Mouse (Mus musculus): ENCODE data around the gene Srrm4. TPM values are rescaled to one million over a fixed set of nuclear protein-coding genes. Genes with fewer than 3 reads are reported as not detected.

Gene Srrm4
- polyA plus RNA-seq, 1 experiment: 0.06 TPM

DNA sequence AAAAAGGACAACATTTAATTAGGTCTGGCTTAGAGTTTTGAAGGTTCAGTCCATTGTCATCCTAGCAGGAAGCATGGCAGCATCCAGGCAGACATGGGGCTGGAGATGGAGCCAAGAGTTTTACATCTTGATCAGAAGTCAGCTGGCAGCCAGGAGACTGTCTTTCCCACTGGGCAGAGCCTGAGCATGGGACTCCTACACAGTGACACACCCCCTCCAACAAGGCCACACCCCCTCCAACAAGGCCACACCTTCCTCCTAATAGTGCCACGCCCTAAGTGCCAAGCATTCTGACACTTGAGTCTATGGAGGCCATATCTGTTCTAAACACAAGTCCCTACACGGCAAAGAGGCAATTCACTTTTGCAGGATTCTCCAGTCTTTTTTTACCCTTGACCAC, 23.6 kb downstream of the Srrm4 start:
- no peak overlapping the region for H3K4me3 ChIP-seq (ENCODE audit: low read depth, low read length)
- TF ChIP-seq CTCF (IDR thresholded peaks at IDR 0.05; ENCODE audit: extremely low read depth, insufficient read length, insufficient replicate concordance, low read depth, low read length): no peak
- TF ChIP-seq POLR2A (IDR thresholded peaks at IDR 0.05; ENCODE audit: low read depth, low read length): no peak
- H3K36me3 ChIP-seq (ENCODE audit: control insufficient read depth, insufficient read depth, low read length): no peaks in the 10 kb centered on the region
- no peaks in the 10 kb centered on the region for H3K27me3 ChIP-seq (ENCODE audit: control insufficient read depth, insufficient read depth, low read length)
- no peaks in the 10 kb centered on the region for H3K4me1 ChIP-seq (ENCODE audit: control insufficient read depth, insufficient read depth, insufficient read length, low read length)
- H3K27ac ChIP-seq (ENCODE audit: insufficient read depth, low read depth, low read length): no peak overlapping the region
- WGBS: 74% methylated on average over 2 of the region's 2 CpGs

DNA sequence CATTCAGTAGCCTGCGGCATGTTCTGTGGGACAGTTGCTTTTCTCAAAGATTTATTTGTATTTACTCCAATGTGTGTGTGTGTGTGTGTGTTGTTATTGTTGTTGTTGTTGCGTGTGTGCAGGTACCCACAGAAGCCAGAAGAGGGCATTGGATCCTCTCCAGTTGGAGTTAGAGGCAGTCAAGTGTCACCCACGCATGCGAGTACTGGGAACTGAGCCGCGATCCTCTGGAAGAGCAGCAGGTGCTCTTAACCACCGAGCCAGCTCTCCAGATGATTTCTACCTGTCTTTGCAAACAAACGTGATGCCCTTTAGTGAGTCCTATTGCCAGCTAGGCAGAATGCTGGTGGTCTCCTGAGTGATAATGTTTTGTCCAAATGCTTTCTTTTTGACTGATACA, 24.3 kb downstream of the Srrm4 start:
- 87% methylated on average over 8 of the region's 8 CpGs for WGBS
- H3K36me3 ChIP-seq (ENCODE audit: control insufficient read depth, insufficient read depth, low read length): no peaks in the 10 kb centered on the region
- H3K27me3 ChIP-seq (ENCODE audit: control insufficient read depth, insufficient read depth, low read length): no peaks in the 10 kb centered on the region
- no peaks in the 10 kb centered on the region for H3K4me1 ChIP-seq (ENCODE audit: control insufficient read depth, insufficient read depth, insufficient read length, low read length)
- no peak overlapping the region for H3K27ac ChIP-seq (ENCODE audit: insufficient read depth, low read depth, low read length)
- no peak overlapping the region for H3K4me3 ChIP-seq (ENCODE audit: low read depth, low read length)
- TF ChIP-seq POLR2A (IDR thresholded peaks at IDR 0.05; ENCODE audit: low read depth, low read length) (no peak), CTCF (IDR thresholded peaks at IDR 0.05; ENCODE audit: extremely low read depth, insufficient read length, insufficient replicate concordance, low read depth, low read length) (no peak)

DNA sequence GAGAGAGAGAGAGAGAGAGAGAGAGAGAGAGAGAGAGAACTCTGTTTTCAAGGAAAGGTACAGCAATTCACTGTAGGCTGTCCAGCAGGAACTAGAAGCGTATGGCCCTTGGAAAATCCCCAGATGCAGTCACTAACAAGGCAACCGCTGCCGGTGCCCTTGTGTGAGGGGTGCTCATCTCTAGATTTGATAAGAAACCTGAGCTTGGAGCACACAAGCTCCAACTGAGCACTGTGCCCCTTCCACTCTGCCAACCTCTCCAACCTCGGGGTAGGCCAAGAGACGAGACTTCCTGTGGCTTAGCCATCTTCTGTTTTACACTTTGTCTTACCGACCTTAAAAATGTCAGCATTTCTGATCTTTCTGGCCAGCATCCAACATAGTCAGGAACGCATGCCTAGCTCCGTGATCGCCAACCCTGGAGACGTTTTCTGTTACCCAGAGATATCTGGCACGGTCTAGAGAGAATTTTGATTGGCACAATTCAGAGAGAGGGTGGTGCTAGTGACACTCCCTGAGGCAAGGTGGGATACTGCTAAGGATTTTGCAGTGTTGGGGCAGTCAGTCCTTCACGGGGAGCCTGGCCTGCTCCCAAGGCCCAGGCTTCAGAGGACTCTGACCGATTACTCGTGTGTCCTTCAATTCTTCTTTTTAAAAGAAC, 25.1 kb downstream of the Srrm4 start:
- no peak overlapping the region for H3K4me3 ChIP-seq (ENCODE audit: low read depth, low read length)
- no peaks in the 10 kb centered on the region for H3K4me1 ChIP-seq (ENCODE audit: control insufficient read depth, insufficient read depth, insufficient read length, low read length)
- H3K36me3 ChIP-seq (ENCODE audit: control insufficient read depth, insufficient read depth, low read length): no peaks in the 10 kb centered on the region
- no peak overlapping the region for H3K27ac ChIP-seq (ENCODE audit: insufficient read depth, low read depth, low read length)
- WGBS: 72% methylated on average over 14 of the region's 14 CpGs
- TF ChIP-seq POLR2A (IDR thresholded peaks at IDR 0.05; ENCODE audit: low read depth, low read length) (no peak), CTCF (IDR thresholded peaks at IDR 0.05; ENCODE audit: extremely low read depth, insufficient read length, insufficient replicate concordance, low read depth, low read length) (no peak)
- no peaks in the 10 kb centered on the region for H3K27me3 ChIP-seq (ENCODE audit: control insufficient read depth, insufficient read depth, low read length)

DNA sequence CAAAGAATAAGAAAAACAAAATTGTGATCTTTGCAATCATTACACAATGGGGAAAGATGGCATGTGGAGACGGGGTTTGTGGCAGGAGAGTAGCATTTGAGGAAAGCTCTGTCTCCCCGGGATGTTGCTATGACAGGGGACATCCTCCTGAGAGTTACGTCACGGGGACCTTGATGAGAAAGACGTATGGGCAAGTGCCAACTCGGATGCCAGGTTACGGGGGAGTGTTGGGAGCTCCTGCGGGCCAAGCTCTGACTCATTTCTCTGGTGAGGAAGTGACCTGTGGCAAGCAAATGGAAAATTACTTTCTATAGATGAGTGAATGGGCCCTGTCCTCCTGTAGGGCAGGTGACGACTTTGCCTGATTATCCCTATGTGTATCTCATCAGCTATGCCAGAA, 26.0 kb downstream of the Srrm4 start:
- WGBS: 80% methylated on average over 9 of the region's 9 CpGs
- TF ChIP-seq POLR2A (IDR thresholded peaks at IDR 0.05; ENCODE audit: low read depth, low read length) (no peak), CTCF (IDR thresholded peaks at IDR 0.05; ENCODE audit: extremely low read depth, insufficient read length, insufficient replicate concordance, low read depth, low read length) (no peak)

DNA sequence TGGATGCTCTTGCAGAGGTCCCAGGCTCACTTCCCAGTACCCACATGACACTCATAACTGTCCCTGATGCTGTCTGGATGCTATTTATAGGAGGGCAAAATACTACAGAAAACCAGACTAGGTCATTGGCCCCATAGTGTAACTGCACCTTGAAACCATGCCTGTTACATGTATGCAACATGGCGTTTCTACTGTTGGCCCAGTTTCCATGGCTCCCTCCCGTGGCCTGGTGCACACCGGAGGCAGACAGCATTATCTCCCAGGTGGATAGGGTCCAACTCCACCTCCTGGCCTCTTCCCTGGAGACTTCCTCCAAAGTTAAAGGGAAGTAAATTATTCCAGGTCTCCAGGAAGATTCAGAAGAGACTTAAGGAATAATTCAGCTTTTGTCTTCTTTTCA, 27.2 kb downstream of the Srrm4 start:
- H3K27me3 ChIP-seq (ENCODE audit: control insufficient read depth, insufficient read depth, low read length): no peaks in the 10 kb centered on the region
- H3K4me1 ChIP-seq (ENCODE audit: control insufficient read depth, insufficient read depth, insufficient read length, low read length): no peaks in the 10 kb centered on the region
- no peak for TF ChIP-seq CTCF (IDR thresholded peaks at IDR 0.05; ENCODE audit: extremely low read depth, insufficient read length, insufficient replicate concordance, low read depth, low read length)
- no peak for TF ChIP-seq POLR2A (IDR thresholded peaks at IDR 0.05; ENCODE audit: low read depth, low read length)
- no peaks in the 10 kb centered on the region for H3K36me3 ChIP-seq (ENCODE audit: control insufficient read depth, insufficient read depth, low read length)
- H3K27ac ChIP-seq (ENCODE audit: insufficient read depth, low read depth, low read length): no peak overlapping the region
- 71% methylated on average over 3 of the region's 3 CpGs for WGBS
- H3K4me3 ChIP-seq (ENCODE audit: low read depth, low read length): no peak overlapping the region

More for the DNA sequence above, 26.0 kb downstream of the Srrm4 start:
- no peaks in the 10 kb centered on the region for H3K27me3 ChIP-seq (ENCODE audit: control insufficient read depth, insufficient read depth, low read length)
- H3K36me3 ChIP-seq (ENCODE audit: control insufficient read depth, insufficient read depth, low read length): no peaks in the 10 kb centered on the region
- no peaks in the 10 kb centered on the region for H3K4me1 ChIP-seq (ENCODE audit: control insufficient read depth, insufficient read depth, insufficient read length, low read length)
- no peak overlapping the region for H3K4me3 ChIP-seq (ENCODE audit: low read depth, low read length)
- H3K27ac ChIP-seq (ENCODE audit: insufficient read depth, low read depth, low read length): no peak overlapping the region

DNA sequence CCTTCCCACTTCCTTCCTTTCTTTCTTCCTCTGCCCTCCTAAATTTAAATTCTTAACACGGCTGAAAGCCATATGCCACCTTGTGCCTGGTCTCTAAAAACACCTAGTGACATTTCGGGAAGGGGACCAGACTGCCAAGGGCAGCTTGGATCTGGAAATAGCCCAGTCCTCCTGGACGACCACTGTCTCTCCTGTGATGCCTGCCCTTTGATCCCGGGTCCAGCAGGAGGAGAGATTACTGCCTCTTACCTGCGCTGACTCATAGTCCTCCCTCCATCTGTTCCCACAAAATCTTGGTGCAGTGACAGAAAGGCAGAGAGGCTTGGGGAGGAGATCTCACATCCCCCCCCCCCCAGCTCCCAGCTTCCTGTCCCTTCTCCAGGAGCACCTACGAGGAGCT, 27.9 kb downstream of the Srrm4 start:
- Histone ChIP-seq H3K4me3 (ENCODE audit: low read depth, low read length) (no peak overlapping the region), H3K36me3 (ENCODE audit: control insufficient read depth, insufficient read depth, low read length) (no peaks in the 10 kb centered on the region), H3K27ac (ENCODE audit: insufficient read depth, low read depth, low read length) (no peak overlapping the region), H3K4me1 (ENCODE audit: control insufficient read depth, insufficient read depth, insufficient read length, low read length) (no peaks in the 10 kb centered on the region), H3K27me3 (ENCODE audit: control insufficient read depth, insufficient read depth, low read length) (no peaks in the 10 kb centered on the region)
- no peak for TF ChIP-seq CTCF (IDR thresholded peaks at IDR 0.05; ENCODE audit: extremely low read depth, insufficient read length, insufficient replicate concordance, low read depth, low read length)
- no peak for TF ChIP-seq POLR2A (IDR thresholded peaks at IDR 0.05; ENCODE audit: low read depth, low read length)
- WGBS: 42% methylated on average over 6 of the region's 6 CpGs

DNA sequence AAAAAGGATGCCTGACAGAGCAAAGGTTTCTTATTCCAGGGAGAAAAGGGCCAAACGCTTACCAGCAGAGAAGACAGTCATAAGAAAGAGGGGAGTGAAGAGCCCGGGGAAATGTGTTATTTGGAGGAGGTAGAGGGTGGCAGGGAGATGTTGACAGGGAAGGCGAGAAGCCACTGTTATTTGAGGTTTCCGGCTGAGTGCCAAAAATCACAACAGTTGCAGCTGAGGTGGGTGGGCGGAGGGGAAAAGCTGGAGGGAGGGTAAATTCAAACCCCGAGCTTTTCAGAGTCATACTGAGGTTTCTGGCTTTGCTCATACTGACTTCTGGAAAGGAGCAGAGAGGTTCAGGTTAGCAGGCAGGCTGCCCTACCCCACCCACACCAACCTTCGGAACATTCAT, 32.5 kb downstream of the Srrm4 start:
- Histone ChIP-seq H3K4me3 (ENCODE audit: low read depth, low read length) (no peak overlapping the region), H3K27me3 (ENCODE audit: control insufficient read depth, insufficient read depth, low read length) (no peaks in the 10 kb centered on the region), H3K4me1 (ENCODE audit: control insufficient read depth, insufficient read depth, insufficient read length, low read length) (no peaks in the 10 kb centered on the region), H3K36me3 (ENCODE audit: control insufficient read depth, insufficient read depth, low read length) (no peaks in the 10 kb centered on the region), H3K27ac (ENCODE audit: insufficient read depth, low read depth, low read length) (no peak overlapping the region)
- 70% methylated on average over 7 of the region's 7 CpGs for WGBS
- TF ChIP-seq POLR2A (IDR thresholded peaks at IDR 0.05; ENCODE audit: low read depth, low read length): no peak
- no peak for TF ChIP-seq CTCF (IDR thresholded peaks at IDR 0.05; ENCODE audit: extremely low read depth, insufficient read length, insufficient replicate concordance, low read depth, low read length)

Data from small intestine, adult 2 months (tissue).